Mouse (Mus musculus) midbrain, embryonic 12.5 days (tissue): ENCODE measurements around the gene Dagla. TPM values are rescaled to one million over a fixed set of nuclear protein-coding genes. Genes with fewer than 3 reads are reported as not detected.

ENCODE experiments used
- ATAC-seq: fragments of 200-750 bp; cut with Nextera tagmentation; 2 replicates; pipeline ENCODE4 v1.8.0; 2017; ENCODE audit warnings: low read depth, moderate TSS enrichment, moderate library complexity; ENCODE audit not compliant: low FRiP score
- H3K27ac ChIP-seq: fragments of 300-500 bp; sonication (generic); replicated peaks from 2 replicates; pipeline ENCODE4 v1.5.1; 2016; ENCODE audit warnings: mild to moderate bottlenecking
- H3K27me3 ChIP-seq: fragments of 300-500 bp; sonication (generic); 2 replicates; pipeline ENCODE4 v1.6.1; 2016; ENCODE audit warnings: mild to moderate bottlenecking
- H3K36me3 ChIP-seq: fragments of 300-500 bp; sonication (generic); 2 replicates; pipeline ENCODE4 v1.6.1; 2016
- H3K4me1 ChIP-seq: fragments of 300-500 bp; sonication (generic); 2 replicates; pipeline ENCODE4 v1.6.1; 2016
- H3K4me2 ChIP-seq: fragments of 300-500 bp; sonication (generic); replicated peaks from 2 replicates; pipeline ENCODE4 v1.6.1; 2016; ENCODE audit warnings: mild to moderate bottlenecking, moderate library complexity
- H3K4me3 ChIP-seq: fragments of 300-500 bp; sonication (generic); 2 replicates; pipeline ENCODE4 v1.5.1; 2016; ENCODE audit warnings: mild to moderate bottlenecking
- H3K9ac ChIP-seq: fragments of 300-500 bp; sonication (generic); replicated peaks from 2 replicates; pipeline ENCODE4 v1.6.1; 2016; ENCODE audit warnings: mild to moderate bottlenecking, moderate library complexity
- H3K9me3 ChIP-seq: fragments of 300-500 bp; sonication (generic); 2 replicates; pipeline ENCODE4 v1.6.1; 2016; ENCODE audit warnings: mild to moderate bottlenecking
- WGBS: fragments of 180-500 bp; shearing (Covaris S2); methylation state at CpG from one replicate; pipeline ENCODE4 v1.1.7; 2016; 5-methylcytosine and 5-hydroxymethylcytosine counted together
- polyA plus RNA-seq: library from polyadenylated mRNA; unstranded; fragments of >200 nt; fragmentation: Nextera tagmentation; extraction: Ambion mirVana; gene quantifications from 2 replicates; pipeline ENCODE4 v1.2.1, GENCODE M21; 2016

Dagla gene
- polyA plus RNA-seq, 1 experiment from 2014 or later = 4.4 TPM

DNA sequence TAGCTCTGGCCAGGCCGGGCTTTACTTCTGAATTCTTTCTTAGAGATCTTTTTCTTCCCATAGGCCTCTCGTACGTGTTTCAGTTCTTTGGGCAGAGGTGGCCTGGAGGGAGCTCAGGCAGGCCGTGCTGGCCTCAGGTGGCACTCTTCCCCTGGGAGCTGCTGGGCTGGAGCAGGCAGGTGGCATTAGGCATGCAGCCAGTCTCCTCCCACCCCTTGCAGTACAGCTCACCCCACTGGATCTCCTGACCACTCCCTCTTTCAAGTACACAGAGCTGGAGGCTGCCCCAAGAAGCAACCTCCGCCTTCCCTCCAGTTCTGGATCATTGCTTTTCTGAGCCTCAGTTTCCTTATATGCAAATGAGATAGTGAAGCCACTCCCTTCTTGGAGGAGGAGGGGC lies 26.9 kb downstream of the Dagla start:
- Histone ChIP-seq H3K9me3 (no peaks in the 10 kb centered on the region), H3K4me1 (peaks cover 47% of the 10 kb centered on the region), H3K27ac (peak overlapping the region; percentile 5; the same call in 1 of the 2 replicates), H3K9ac (no peak overlapping the region), H3K36me3 (no peaks in the 10 kb centered on the region), H3K4me2 (peak overlapping the region; percentile 25; the same call in 1 of the 2 replicates), H3K4me3 (no peak overlapping the region), H3K27me3 (peaks cover 52% of the 10 kb centered on the region)
- 18% methylated on average over 5 of the region's 5 CpGs for WGBS
- ATAC-seq = peak; percentile 52

DNA sequence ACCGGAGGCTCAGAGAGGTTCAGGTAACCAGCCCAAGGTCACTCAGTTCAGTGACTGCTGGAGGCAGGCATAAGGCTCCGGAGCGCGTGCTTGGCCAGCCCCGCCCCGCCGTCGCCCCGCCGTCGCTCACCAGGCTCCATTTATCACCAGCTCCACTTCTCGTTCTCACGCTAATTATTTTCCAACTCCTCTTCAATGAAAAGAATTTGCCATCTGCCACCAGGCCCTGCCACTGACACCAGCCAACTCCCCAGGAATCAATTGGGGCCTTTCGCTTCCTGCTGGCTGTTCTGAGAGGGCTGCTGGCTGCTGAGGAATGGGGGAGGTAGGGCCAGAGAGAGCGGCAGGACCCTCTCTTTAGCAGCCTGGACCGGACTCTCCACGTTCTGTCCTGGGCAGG lies 27.3 kb downstream of the Dagla start:
- Histone ChIP-seq H3K4me1 (peaks cover 49% of the 10 kb centered on the region), H3K9me3 (no peaks in the 10 kb centered on the region), H3K36me3 (no peaks in the 10 kb centered on the region), H3K4me2 (peak overlapping the region; percentile 25), H3K27me3 (peaks cover 47% of the 10 kb centered on the region), H3K27ac (peak overlapping the region; percentile 5; the same call in 1 of the 2 replicates), H3K9ac (no peak overlapping the region), H3K4me3 (no peak overlapping the region)
- 1% methylated on average over 17 of the region's 17 CpGs for WGBS
- peak; percentile 56 for ATAC-seq

DNA sequence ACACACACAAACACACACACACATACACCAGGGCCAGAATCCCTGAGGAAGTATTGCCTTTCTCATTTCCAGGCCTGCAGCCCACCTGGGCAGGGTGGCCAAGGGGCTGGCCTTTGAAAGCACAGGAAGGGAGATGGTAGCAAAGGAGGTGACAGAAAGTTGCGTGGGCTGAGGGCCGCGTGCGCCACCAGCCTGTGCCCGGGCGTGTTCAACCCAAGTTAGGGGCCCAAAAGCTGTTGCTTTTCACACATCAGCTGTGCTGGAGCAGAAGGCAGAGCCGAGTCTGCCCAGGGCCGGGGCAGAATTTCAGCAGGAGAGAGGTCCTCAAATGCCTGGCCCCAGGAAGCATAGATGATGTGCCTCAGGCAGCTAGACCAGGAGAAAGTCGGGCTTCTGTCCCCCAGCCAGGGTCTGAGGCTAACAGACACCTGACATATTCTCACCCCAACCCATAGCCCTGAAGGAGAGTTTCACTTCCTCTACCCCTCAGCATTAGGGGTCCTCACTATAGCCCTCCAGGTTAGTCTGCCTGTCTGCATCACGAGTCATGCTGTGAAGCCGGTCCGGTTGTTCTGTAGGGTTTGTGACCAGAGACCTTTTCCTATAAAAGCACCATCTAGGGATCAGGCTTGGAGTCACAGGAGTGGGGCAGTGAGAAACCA lies 28.1 kb downstream of the Dagla start:
- H3K27ac ChIP-seq = no peak overlapping the region
- no peaks in the 10 kb centered on the region for H3K36me3 ChIP-seq
- H3K27me3 ChIP-seq = peaks cover 45% of the 10 kb centered on the region
- 74% methylated on average over 12 of the region's 12 CpGs for WGBS
- 0 out of 2 replicates have a peak overlapping the region, but pooled peaks have one; percentile 15 for H3K9ac ChIP-seq
- no peak for ATAC-seq
- no peak overlapping the region for H3K4me2 ChIP-seq
- H3K9me3 ChIP-seq = no peaks in the 10 kb centered on the region
- H3K4me3 ChIP-seq = no peak overlapping the region
- H3K4me1 ChIP-seq = peaks cover 49% of the 10 kb centered on the region

DNA sequence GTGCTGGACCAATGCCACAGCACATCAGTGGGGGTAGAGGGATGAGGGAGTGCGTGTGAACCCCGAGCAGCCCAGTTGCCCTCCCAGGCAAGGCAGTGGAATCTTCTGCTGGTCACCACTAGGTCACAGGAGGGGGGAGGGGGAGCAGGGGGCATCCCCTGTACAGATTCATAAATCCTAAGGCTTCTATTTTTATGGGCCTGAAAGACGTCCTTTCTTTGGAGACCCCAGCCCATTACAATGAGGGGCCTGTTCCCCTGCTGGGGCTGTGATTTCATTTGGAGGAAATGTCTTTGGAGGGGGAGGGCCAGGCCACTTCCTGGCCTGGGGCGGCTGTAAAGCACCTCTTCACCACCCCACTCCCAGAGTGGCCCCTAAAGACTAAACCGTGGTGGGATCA lies 30.6 kb downstream of the Dagla start:
- Histone ChIP-seq H3K27ac (no peak overlapping the region), H3K36me3 (no peaks in the 10 kb centered on the region), H3K27me3 (peaks cover 33% of the 10 kb centered on the region), H3K4me2 (no peak overlapping the region), H3K9ac (0 out of 2 replicates have a peak overlapping the region, but pooled peaks have one; percentile 11), H3K9me3 (no peaks in the 10 kb centered on the region), H3K4me1 (peaks cover 48% of the 10 kb centered on the region), H3K4me3 (no peak overlapping the region)
- whole genome bisulfite sequencing = 43% methylated on average over 5 of the region's 5 CpGs
- ATAC-seq = no peak

DNA sequence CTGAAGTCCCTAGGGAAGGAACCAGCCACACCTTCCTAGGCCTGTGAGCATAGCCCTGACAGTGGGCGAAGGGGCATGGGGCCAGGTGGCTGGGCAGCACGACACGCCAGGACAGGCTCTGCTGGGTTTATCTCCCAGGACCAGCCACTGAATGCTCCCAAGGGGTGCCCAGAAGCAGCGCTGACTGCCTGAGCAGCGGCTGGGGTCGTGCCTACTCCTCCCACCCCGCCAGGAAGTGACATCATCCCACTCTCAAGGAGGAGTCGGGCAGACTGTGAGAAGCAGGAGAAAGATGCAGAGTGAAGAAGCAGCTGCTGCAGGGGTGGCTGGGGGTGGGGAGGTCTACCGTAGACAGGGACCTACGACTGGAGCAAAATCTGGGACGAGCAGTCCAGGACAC lies 31.9 kb downstream of the Dagla start:
- Histone ChIP-seq H3K4me3 (no peak overlapping the region), H3K4me1 (peaks cover 35% of the 10 kb centered on the region), H3K27me3 (peaks cover 20% of the 10 kb centered on the region), H3K9me3 (no peaks in the 10 kb centered on the region), H3K4me2 (peak overlapping the region; percentile 34), H3K36me3 (no peaks in the 10 kb centered on the region), H3K27ac (no peak overlapping the region; the same call in 1 of the 2 replicates), H3K9ac (no peak overlapping the region)
- peak; percentile 59 for ATAC-seq
- 37% methylated on average over 11 of the region's 11 CpGs for WGBS

DNA sequence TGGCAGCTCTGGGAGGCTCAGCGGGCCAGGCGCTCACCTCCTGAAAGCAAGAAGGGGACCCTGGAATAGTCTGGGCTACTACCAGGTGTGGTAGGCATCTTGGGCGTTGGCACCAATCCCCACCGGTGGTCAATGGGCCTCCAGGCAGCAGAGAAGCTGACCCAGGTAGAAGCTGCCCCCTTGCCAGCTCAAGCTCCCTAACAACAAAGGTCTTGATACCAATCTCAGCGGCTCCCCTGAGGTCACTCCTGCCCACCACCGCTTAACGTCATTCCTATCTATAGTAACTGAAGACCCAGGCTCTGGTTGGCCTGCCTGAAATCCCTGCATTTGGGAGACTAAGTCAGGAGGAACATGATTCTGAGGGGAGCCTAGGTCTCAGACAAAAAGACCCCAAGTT lies 33.1 kb downstream of the Dagla start:
- no peak for ATAC-seq
- Histone ChIP-seq H3K9me3 (no peaks in the 10 kb centered on the region), H3K9ac (no peak overlapping the region), H3K27me3 (peaks cover 25% of the 10 kb centered on the region), H3K27ac (no peak overlapping the region), H3K36me3 (no peaks in the 10 kb centered on the region), H3K4me2 (no peak overlapping the region), H3K4me1 (peaks cover 32% of the 10 kb centered on the region), H3K4me3 (no peak overlapping the region)
- WGBS = 90% methylated on average over 7 of the region's 7 CpGs

DNA sequence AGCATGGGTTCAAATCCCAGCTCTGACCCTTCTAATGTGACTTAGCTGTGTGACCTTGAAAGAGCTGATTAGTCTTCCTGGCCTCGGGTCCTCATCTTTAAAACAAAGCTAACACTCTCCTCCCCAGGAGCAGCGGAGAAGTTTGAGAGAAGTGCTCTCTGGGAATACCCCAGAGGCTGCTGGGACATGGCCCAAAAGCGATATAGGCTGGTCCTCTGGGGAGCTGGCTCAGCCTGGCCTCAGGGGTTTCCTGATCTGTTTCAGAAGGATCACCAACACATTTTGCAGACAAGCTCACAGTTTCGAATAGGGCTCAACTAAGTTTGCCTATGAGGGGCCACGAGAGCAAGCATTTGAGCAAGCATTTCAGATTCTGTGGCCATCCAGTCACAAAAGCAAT lies 34.3 kb downstream of the Dagla start:
- Histone ChIP-seq H3K36me3 (no peaks in the 10 kb centered on the region), H3K4me3 (no peak overlapping the region), H3K4me1 (peaks cover 28% of the 10 kb centered on the region), H3K27ac (no peak overlapping the region), H3K27me3 (peaks cover 18% of the 10 kb centered on the region), H3K9ac (no peak overlapping the region), H3K4me2 (no peak overlapping the region), H3K9me3 (no peaks in the 10 kb centered on the region)
- 88% methylated on average over 5 of the region's 5 CpGs for WGBS
- ATAC-seq = no peak

DNA sequence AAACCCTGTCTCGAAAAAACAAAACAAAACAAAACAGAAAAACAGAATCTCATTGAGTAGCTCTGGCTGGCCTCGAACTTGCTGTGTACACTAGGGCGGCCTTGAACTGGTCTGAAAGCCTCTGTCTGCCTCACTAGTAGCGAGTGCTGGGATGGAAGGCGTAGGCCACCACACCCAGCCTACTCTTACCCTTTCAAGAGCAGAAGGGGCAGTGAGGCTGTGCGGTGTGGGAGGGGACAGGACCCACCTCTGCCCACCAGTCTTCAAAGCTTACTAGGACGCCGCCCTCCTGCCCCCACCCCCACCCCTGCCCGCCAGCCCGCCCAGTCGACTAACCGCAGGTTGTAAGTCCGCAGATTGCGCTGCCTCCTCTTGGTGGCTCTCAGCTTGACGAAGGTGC lies 35.8 kb downstream of the Dagla start:
- ATAC-seq = no peak
- no peak overlapping the region for H3K27ac ChIP-seq
- H3K4me2 ChIP-seq = no peak overlapping the region
- H3K9me3 ChIP-seq = no peaks in the 10 kb centered on the region
- 0 out of 2 replicates have a peak, but pooled peaks cover 16% of the 10 kb centered on the region for H3K27me3 ChIP-seq
- 83% methylated on average over 15 of the region's 15 CpGs for WGBS
- no peaks in the 10 kb centered on the region for H3K36me3 ChIP-seq
- no peak overlapping the region for H3K4me3 ChIP-seq
- peaks cover 23% of the 10 kb centered on the region for H3K4me1 ChIP-seq
- H3K9ac ChIP-seq = no peak overlapping the region

DNA sequence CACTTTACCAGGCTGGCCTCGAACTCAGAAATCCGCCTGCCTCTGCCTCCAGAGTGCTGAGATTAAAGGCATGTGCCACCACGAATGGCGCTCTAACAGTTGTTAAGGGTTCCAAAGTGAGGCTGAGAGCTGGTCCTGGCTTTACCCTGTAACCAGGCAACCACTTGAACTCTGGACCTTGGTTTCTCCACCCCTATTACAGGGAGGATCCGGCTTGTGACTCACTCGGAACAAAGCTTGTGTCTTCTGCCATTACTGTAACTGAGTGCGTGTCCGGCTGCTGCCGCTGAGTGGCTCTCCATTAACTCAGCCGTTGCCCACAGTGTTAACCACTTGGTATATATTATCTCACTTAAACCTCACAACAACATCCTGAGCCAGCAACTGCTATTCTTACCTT lies 36.7 kb downstream of the Dagla start:
- no peaks in the 10 kb centered on the region for H3K9me3 ChIP-seq
- no peak overlapping the region for H3K4me2 ChIP-seq
- H3K36me3 ChIP-seq = no peaks in the 10 kb centered on the region
- peaks cover 14% of the 10 kb centered on the region for H3K4me1 ChIP-seq
- H3K9ac ChIP-seq = no peak overlapping the region
- H3K4me3 ChIP-seq = no peak overlapping the region
- ATAC-seq = no peak
- H3K27me3 ChIP-seq = peaks cover 20% of the 10 kb centered on the region; the same call in 1 of the 2 replicates
- H3K27ac ChIP-seq = no peak overlapping the region
- WGBS = 90% methylated on average over 10 of the region's 10 CpGs

DNA sequence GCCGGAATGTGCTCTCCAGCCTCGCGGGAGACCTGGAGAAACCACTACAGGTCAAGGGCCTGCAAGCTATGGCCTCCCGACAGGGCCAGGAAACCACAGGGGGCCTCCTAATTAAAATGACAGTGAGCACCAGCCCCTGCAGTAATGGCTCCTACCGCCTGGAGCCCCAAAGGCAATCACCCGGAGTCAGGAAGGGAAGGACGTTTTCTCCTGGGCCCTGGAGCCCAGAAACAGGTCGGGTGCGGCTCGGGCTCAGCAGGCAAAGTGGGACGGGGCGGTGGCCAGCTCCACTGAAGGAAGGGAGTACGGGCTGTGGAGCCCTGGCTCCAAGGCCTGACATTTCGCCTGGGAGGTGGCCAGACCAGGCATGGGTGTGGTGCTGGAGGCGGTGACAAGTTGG lies 37.6 kb downstream of the Dagla start:
- Histone ChIP-seq H3K4me1 (peaks cover 9% of the 10 kb centered on the region), H3K9me3 (no peaks in the 10 kb centered on the region), H3K9ac (no peak overlapping the region), H3K27ac (no peak overlapping the region), H3K36me3 (no peaks in the 10 kb centered on the region), H3K27me3 (peaks cover 20% of the 10 kb centered on the region; the same call in 1 of the 2 replicates), H3K4me2 (no peak overlapping the region), H3K4me3 (no peak overlapping the region)
- peak; percentile 20; the same call in 1 of the 2 replicates for ATAC-seq
- WGBS = 21% methylated on average over 15 of the region's 15 CpGs

DNA sequence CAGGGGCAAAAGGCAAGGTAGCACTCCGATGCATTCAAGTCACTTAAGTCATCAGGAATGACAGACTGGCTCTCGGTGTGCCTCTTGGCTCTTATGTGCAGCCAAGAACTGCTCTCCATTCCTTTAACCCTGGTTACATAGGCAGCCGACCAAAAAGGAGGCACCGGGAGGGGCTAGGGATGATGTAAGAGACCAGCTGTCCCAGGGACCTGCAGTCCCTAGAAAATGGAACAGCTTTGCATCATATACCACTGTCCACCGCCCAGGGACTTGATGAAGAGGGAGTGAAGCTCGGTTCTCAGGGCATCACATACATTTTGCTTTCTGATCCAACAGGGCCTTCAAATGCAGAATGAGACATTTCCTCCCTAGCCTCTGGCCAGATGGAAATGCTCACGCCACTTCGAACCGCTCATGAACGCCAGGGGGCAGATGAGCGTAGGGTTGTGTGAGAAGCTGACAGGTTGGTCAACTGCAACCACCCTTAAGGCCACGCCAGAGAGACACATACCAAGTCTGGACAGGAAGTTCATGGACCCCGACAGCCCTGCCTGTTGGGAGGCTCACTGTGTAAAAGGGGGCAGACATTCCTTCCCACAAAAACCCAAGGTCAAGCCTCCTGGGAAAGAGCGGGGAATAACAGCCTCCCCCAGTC lies 38.4 kb downstream of the Dagla start:
- Histone ChIP-seq H3K27ac (0 out of 2 replicates have a peak overlapping the region, but pooled peaks have one; percentile 25), H3K36me3 (no peaks in the 10 kb centered on the region), H3K27me3 (peaks cover 20% of the 10 kb centered on the region; the same call in 1 of the 2 replicates)

DNA sequence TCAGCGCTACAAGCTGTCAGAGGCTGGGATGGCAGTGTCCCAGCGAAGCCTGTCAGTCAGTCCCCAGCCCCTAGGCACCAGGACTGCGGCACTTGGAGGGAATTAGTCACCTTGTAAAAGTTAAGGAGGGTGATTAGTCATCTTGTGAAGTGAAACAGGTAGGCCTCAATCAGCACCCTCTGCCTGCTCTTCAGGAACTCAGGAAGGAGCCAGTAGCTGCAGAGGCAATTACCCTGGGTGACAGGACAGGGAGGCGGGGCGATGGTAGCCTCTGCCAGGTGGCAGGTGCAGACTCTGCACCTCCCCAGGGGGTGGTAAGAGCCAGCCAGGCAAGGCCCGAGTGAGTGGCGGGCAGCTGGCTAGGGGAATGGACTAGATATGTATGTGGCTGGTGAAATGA lies 43.3 kb downstream of the Dagla start:
- H3K9ac ChIP-seq = no peak overlapping the region
- H3K9me3 ChIP-seq = no peaks in the 10 kb centered on the region
- H3K27ac ChIP-seq = no peak overlapping the region
- H3K4me3 ChIP-seq = no peak overlapping the region
- ATAC-seq = no peak
- no peaks in the 10 kb centered on the region for H3K36me3 ChIP-seq
- no peak overlapping the region for H3K4me2 ChIP-seq
- no peaks in the 10 kb centered on the region for H3K4me1 ChIP-seq
- peaks cover 7% of the 10 kb centered on the region; the same call in 1 of the 2 replicates for H3K27me3 ChIP-seq
- 73% methylated on average over 7 of the region's 7 CpGs for WGBS

More for the DNA sequence above, 38.4 kb downstream of the Dagla start:
- 29% methylated on average over 14 of the region's 14 CpGs for WGBS
- ATAC-seq = no peak
- Histone ChIP-seq H3K9ac (no peak overlapping the region), H3K4me2 (no peak overlapping the region), H3K9me3 (no peaks in the 10 kb centered on the region), H3K4me3 (no peak overlapping the region), H3K4me1 (peaks cover 9% of the 10 kb centered on the region)
